Mouse (Mus musculus) midbrain, embryonic 10.5 days (tissue): ENCODE measurements around the gene Polg2. TPM values are rescaled to one million over a fixed set of nuclear protein-coding genes. Genes with fewer than 3 reads are reported as not detected.
"Not testable (repeated sequence)": the region's sequence is repeated elsewhere in the genome, so short reads cannot be mapped to it uniquely, and the experiment has no call there.

ENCODE experiments used
- DNase-seq: peaks from one replicate; pipeline ENCODE4 v3.0.0-alpha.2; 2017; ENCODE audit warnings: low spot score
- H3K27ac ChIP-seq: fragments of 300-500 bp; sonication (generic); replicated peaks from 2 replicates; pipeline ENCODE4 v1.5.1; 2016; ENCODE audit warnings: mild to moderate bottlenecking
- H3K27me3 ChIP-seq: fragments of 300-500 bp; sonication (generic); 2 replicates; pipeline ENCODE4 v1.6.1; 2016; ENCODE audit warnings: low read depth, mild to moderate bottlenecking; ENCODE audit not compliant: poor library complexity, severe bottlenecking
- H3K36me3 ChIP-seq: fragments of 300-500 bp; sonication (generic); 2 replicates; pipeline ENCODE4 v1.6.1; 2016; ENCODE audit warnings: mild to moderate bottlenecking, moderate library complexity
- H3K4me1 ChIP-seq: fragments of 300-500 bp; sonication (generic); 2 replicates; pipeline ENCODE4 v1.6.1; 2016
- H3K4me3 ChIP-seq: fragments of 300-500 bp; sonication (generic); 2 replicates; pipeline ENCODE4 v1.5.1; 2016; ENCODE audit warnings: mild to moderate bottlenecking, moderate library complexity
- H3K9me3 ChIP-seq: fragments of 300-500 bp; sonication (generic); replicated peaks from 2 replicates; pipeline ENCODE4 v1.6.1; 2016; ENCODE audit warnings: mild to moderate bottlenecking
- WGBS: fragments of 180-500 bp; shearing (Covaris S2); methylation state at CpG from one replicate; pipeline ENCODE4 v1.1.7; 2016; 5-methylcytosine and 5-hydroxymethylcytosine counted together
- polyA plus RNA-seq: library from polyadenylated mRNA; unstranded; fragments of >200 nt; fragmentation: Nextera tagmentation; extraction: Ambion mirVana; gene quantifications from 2 replicates; pipeline ENCODE4 v1.2.1, GENCODE M21; 2016

The Polg2 gene
- polyA plus RNA-seq, 1 experiment from 2014 or later = 10.2 TPM

GRCm38 (mm10) chr11:106815761-106816160, 36.4 kb upstream of the Polg2 start:
- Histone ChIP-seq H3K36me3 (peaks cover 99% of the 10 kb centered on the region), H3K4me1 (no peaks in the 10 kb centered on the region), H3K27me3 (no peaks in the 10 kb centered on the region), H3K4me3 (no peak overlapping the region), H3K9me3 (no peaks in the 10 kb centered on the region), H3K27ac (no peak overlapping the region)
- no peak for DNase-seq
- 97% methylated on average over 2 of the region's 2 CpGs for WGBS

- H3K4me1 ChIP-seq = no peaks in the 10 kb centered on the region
Observed at GRCm38 (mm10) chr11:106815331-106815730, 36.0 kb upstream of the Polg2 start.

GRCm38 (mm10) chr11:106814601-106815320, 35.4 kb upstream of the Polg2 start:
- H3K36me3 ChIP-seq = peaks cover 99% of the 10 kb centered on the region

More at GRCm38 (mm10) chr11:106815331-106815730, 36.0 kb upstream of the Polg2 start:
- Histone ChIP-seq H3K4me3 (no peak overlapping the region), H3K27ac (no peak overlapping the region), H3K27me3 (no peaks in the 10 kb centered on the region), H3K36me3 (peaks cover 99% of the 10 kb centered on the region), H3K9me3 (no peaks in the 10 kb centered on the region)
- no peak for DNase-seq
- 93% methylated on average over 2 of the region's 2 CpGs for WGBS

GRCm38 (mm10) chr11:106812410-106813136, 33.2 kb upstream of the Polg2 start:
- Histone ChIP-seq H3K27me3 (no peaks in the 10 kb centered on the region), H3K4me1 (no peaks in the 10 kb centered on the region), H3K9me3 (no peaks in the 10 kb centered on the region), H3K27ac (no peak overlapping the region), H3K4me3 (no peak overlapping the region), H3K36me3 (peaks cover 98% of the 10 kb centered on the region)
- 93% methylated on average over 7 of the region's 7 CpGs for WGBS
- DNase-seq = no peak

More at GRCm38 (mm10) chr11:106814601-106815320, 35.4 kb upstream of the Polg2 start:
- H3K27ac ChIP-seq = no peak overlapping the region
- no peaks in the 10 kb centered on the region for H3K9me3 ChIP-seq
- H3K4me3 ChIP-seq = no peak overlapping the region
- 79% methylated on average over 14 of the region's 14 CpGs for WGBS
- DNase-seq = no peak
- no peaks in the 10 kb centered on the region for H3K4me1 ChIP-seq
- no peaks in the 10 kb centered on the region for H3K27me3 ChIP-seq

- WGBS = 100% methylated on average over 1 of the region's 1 CpGs
- not testable (repeated sequence) for H3K27ac ChIP-seq, H3K9me3 ChIP-seq, DNase-seq, H3K4me1 ChIP-seq, H3K4me3 ChIP-seq, H3K27me3 ChIP-seq
- H3K36me3 ChIP-seq = peaks cover 86% of the 10 kb centered on the region
Observed at GRCm38 (mm10) chr11:106807442-106807841, 28.1 kb upstream of the Polg2 start.

- Histone ChIP-seq H3K9me3 (peaks cover 6% of the 10 kb centered on the region), H3K4me3 (no peak overlapping the region), H3K36me3 (peaks cover 89% of the 10 kb centered on the region), H3K4me1 (no peaks in the 10 kb centered on the region), H3K27me3 (no peaks in the 10 kb centered on the region), H3K27ac (no peak overlapping the region)
- 92% methylated on average over 10 of the region's 10 CpGs for WGBS
- DNase-seq = no peak
Observed at GRCm38 (mm10) chr11:106802069-106802627, 22.8 kb upstream of the Polg2 start.

- 75% methylated on average over 9 of the region's 9 CpGs for WGBS
- peaks cover 91% of the 10 kb centered on the region for H3K36me3 ChIP-seq
Observed at GRCm38 (mm10) chr11:106795679-106796078, 16.3 kb upstream of the Polg2 start.

GRCm38 (mm10) chr11:106793846-106794245, 14.5 kb upstream of the Polg2 start:
- no peaks in the 10 kb centered on the region for H3K27me3 ChIP-seq
- no peak for DNase-seq
- peaks cover 18% of the 10 kb centered on the region for H3K4me1 ChIP-seq
- H3K9me3 ChIP-seq = peaks cover 6% of the 10 kb centered on the region
- no peak overlapping the region for H3K27ac ChIP-seq
- no peak overlapping the region for H3K4me3 ChIP-seq
- WGBS = 77% methylated on average over 4 of the region's 4 CpGs
- peaks cover 72% of the 10 kb centered on the region for H3K36me3 ChIP-seq

More at GRCm38 (mm10) chr11:106795679-106796078, 16.3 kb upstream of the Polg2 start:
- peaks cover 6% of the 10 kb centered on the region for H3K9me3 ChIP-seq
- H3K27ac ChIP-seq = no peak overlapping the region
- no peaks in the 10 kb centered on the region for H3K27me3 ChIP-seq
- H3K4me3 ChIP-seq = no peak overlapping the region
- DNase-seq = no peak
- H3K4me1 ChIP-seq = peaks cover 7% of the 10 kb centered on the region

GRCm38 (mm10) chr11:106789649-106790048, 10.3 kb upstream of the Polg2 start:
- peaks cover 30% of the 10 kb centered on the region for H3K4me1 ChIP-seq
- DNase-seq = peak; percentile 32
- WGBS = 0% methylated on average over 6 of the region's 6 CpGs
- no peaks in the 10 kb centered on the region for H3K9me3 ChIP-seq
- peak overlapping the region; percentile 96 for H3K4me3 ChIP-seq
- no peaks in the 10 kb centered on the region for H3K27me3 ChIP-seq
- peak overlapping the region; percentile 100 for H3K27ac ChIP-seq
- peaks cover 64% of the 10 kb centered on the region for H3K36me3 ChIP-seq

GRCm38 (mm10) chr11:106788775-106789459, 9.6 kb upstream of the Polg2 start, which contains the start of the genes Ddx5 and Cep95:
Gene Ddx5 (minus strand): TSS chr11:106789185.
Gene Cep95 (plus strand): TSS chr11:106789252.
- under 1% methylated on average over 58 of the region's 58 CpGs for WGBS
- Histone ChIP-seq H3K4me1 (peaks cover 30% of the 10 kb centered on the region), H3K27me3 (no peaks in the 10 kb centered on the region), H3K9me3 (no peaks in the 10 kb centered on the region), H3K36me3 (peaks cover 64% of the 10 kb centered on the region), H3K27ac (peak within 1 kb of the TSS; percentile 100), H3K4me3 (peak within 1 kb of the TSS; percentile 96)
- peak; percentile 98 for DNase-seq

- H3K4me3 ChIP-seq = peak overlapping the region; percentile 96
- peak; percentile 98 for DNase-seq
- H3K36me3 ChIP-seq = peaks cover 64% of the 10 kb centered on the region
- no peaks in the 10 kb centered on the region for H3K27me3 ChIP-seq
- 0% methylated on average over 74 of the region's 79 CpGs for WGBS
- peak overlapping the region; percentile 100 for H3K27ac ChIP-seq
- peaks cover 30% of the 10 kb centered on the region for H3K4me1 ChIP-seq
- no peaks in the 10 kb centered on the region for H3K9me3 ChIP-seq
Observed at GRCm38 (mm10) chr11:106788026-106788774, 8.9 kb upstream of the Polg2 start.
